Mouse (Mus musculus): ENCODE results near the gene Ngfr. TPM values are rescaled to one million over a fixed set of nuclear protein-coding genes. Genes with fewer than 3 reads are reported as not detected.

Gene Ngfr
- total and polyA plus RNA-seq, 3 experiments = 0.05 TPM; not detected in 2

GRCm38 (mm10) chr11:95597741-95598140 lies 10.2 kb upstream of the Ngfr start:
- Histone ChIP-seq H3K36me3 (replicated peaks) (no peaks in the 10 kb centered on the region), H3K4me3 (ENCODE audit: low read depth, low read length) (no peak overlapping the region), H3K9me3 (replicated peaks) (no peaks in the 10 kb centered on the region), H3K4me1 (ENCODE audit: insufficient read depth, low read depth, low read length) (no peaks in the 10 kb centered on the region), H3K27me3 (ENCODE audit: insufficient read depth, low read length) (peaks cover 33% of the 10 kb centered on the region)
- TF ChIP-seq CTCF (IDR thresholded peaks at IDR 0.05; ENCODE audit: low read depth, low read length) = no peak
- no peak for TF ChIP-seq GATA1 (IDR thresholded peaks at IDR 0.05; ENCODE audit: borderline replicate concordance, low read length)
- TF ChIP-seq TAL1 (conservative IDR thresholded peaks at IDR 0.05; ENCODE audit: low read depth, low read length) = no peak
- no peak for TF ChIP-seq POLR2AphosphoS5 (IDR thresholded peaks at IDR 0.05; ENCODE audit: insufficient replicate concordance, low read depth, low read length)
- TF ChIP-seq GATA2 (IDR thresholded peaks at IDR 0.05; ENCODE audit: borderline replicate concordance, low read depth, low read length) = no peak
- ATAC-seq (ENCODE audit: extremely low read depth, insufficient number of reproducible peaks, low FRiP score, poor library complexity, severe bottlenecking) = no peak
- DNase-seq (ENCODE audit: low spot score) = no peak

- peaks cover 33% of the 10 kb centered on the region for H3K27me3 ChIP-seq (ENCODE audit: insufficient read depth, low read length)
- no peak for ATAC-seq (ENCODE audit: extremely low read depth, insufficient number of reproducible peaks, low FRiP score, poor library complexity, severe bottlenecking)
These were observed 9.2 kb upstream of the Ngfr start for GRCm38 (mm10) chr11:95596704-95597103.

GRCm38 (mm10) chr11:95596150-95596515 lies 8.6 kb upstream of the Ngfr start:
- no peaks in the 10 kb centered on the region for H3K4me1 ChIP-seq (ENCODE audit: insufficient read depth, low read depth, low read length)
- no peak overlapping the region for H3K4me3 ChIP-seq (ENCODE audit: low read depth, low read length)
- H3K27me3 ChIP-seq (ENCODE audit: insufficient read depth, low read length) = peaks cover 33% of the 10 kb centered on the region
- no peaks in the 10 kb centered on the region for H3K36me3 ChIP-seq (replicated peaks)
- no peaks in the 10 kb centered on the region for H3K9me3 ChIP-seq (replicated peaks)
- DNase-seq (ENCODE audit: low spot score) = no peak
- TF ChIP-seq POLR2AphosphoS5 (IDR thresholded peaks at IDR 0.05; ENCODE audit: insufficient replicate concordance, low read depth, low read length) = no peak
- TF ChIP-seq GATA1 (IDR thresholded peaks at IDR 0.05; ENCODE audit: borderline replicate concordance, low read length) = no peak
- TF ChIP-seq CTCF (IDR thresholded peaks at IDR 0.05; ENCODE audit: low read depth, low read length) = no peak
- no peak for TF ChIP-seq GATA2 (IDR thresholded peaks at IDR 0.05; ENCODE audit: borderline replicate concordance, low read depth, low read length)
- no peak for TF ChIP-seq TAL1 (conservative IDR thresholded peaks at IDR 0.05; ENCODE audit: low read depth, low read length)
- ATAC-seq (ENCODE audit: extremely low read depth, insufficient number of reproducible peaks, low FRiP score, poor library complexity, severe bottlenecking) = no peak

More at GRCm38 (mm10) chr11:95596704-95597103, 9.2 kb upstream of the Ngfr start:
- no peak overlapping the region for H3K4me3 ChIP-seq (ENCODE audit: low read depth, low read length)
- DNase-seq (ENCODE audit: low spot score) = no peak
- no peaks in the 10 kb centered on the region for H3K4me1 ChIP-seq (ENCODE audit: insufficient read depth, low read depth, low read length)
- H3K36me3 ChIP-seq (replicated peaks) = no peaks in the 10 kb centered on the region
- no peaks in the 10 kb centered on the region for H3K9me3 ChIP-seq (replicated peaks)
- no peak for TF ChIP-seq GATA2 (IDR thresholded peaks at IDR 0.05; ENCODE audit: borderline replicate concordance, low read depth, low read length)
- TF ChIP-seq POLR2AphosphoS5 (IDR thresholded peaks at IDR 0.05; ENCODE audit: insufficient replicate concordance, low read depth, low read length) = no peak
- TF ChIP-seq TAL1 (conservative IDR thresholded peaks at IDR 0.05; ENCODE audit: low read depth, low read length) = no peak
- no peak for TF ChIP-seq CTCF (IDR thresholded peaks at IDR 0.05; ENCODE audit: low read depth, low read length)
- no peak for TF ChIP-seq GATA1 (IDR thresholded peaks at IDR 0.05; ENCODE audit: borderline replicate concordance, low read length)

DNA sequence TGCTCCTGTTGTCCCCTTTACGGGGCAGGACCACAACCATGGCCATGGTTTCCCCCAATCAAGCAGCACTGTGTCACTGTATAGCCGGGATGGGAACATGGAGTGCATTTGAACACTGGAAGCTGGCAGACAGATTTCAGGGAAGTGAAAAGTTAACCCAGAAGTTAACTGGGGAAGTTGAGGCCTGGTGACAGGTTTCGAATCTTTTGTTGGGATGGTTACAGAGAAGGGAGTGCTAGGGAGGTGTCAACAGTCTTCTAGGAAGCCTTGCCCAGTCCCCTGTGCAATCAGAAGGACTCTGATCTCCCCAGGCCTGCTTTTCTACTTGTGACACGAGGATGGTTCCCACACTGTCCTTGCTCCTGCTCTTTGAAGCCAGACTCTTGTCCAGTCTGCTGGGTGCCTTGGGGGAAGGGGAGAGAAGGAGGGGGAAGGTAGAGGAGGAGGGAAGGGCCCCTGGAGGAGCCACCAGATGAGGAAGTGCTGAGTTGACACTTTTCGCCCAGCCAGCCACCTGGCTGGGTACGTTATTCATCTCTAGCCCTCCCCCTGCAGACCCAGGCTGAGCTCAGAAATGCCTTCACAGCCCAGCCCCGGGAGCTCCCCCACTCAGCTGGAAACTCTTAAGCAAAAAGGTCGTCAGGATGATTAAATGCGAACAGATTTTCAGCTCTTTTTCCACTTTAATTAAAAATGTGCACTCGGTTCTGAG lies 8.1 kb upstream of the Ngfr start:
- DNase-seq (ENCODE audit: low spot score) (no peak), ATAC-seq (ENCODE audit: extremely low read depth, insufficient number of reproducible peaks, low FRiP score, poor library complexity, severe bottlenecking) (no peak)
- Histone ChIP-seq H3K4me1 (ENCODE audit: insufficient read depth, low read depth, low read length) (no peaks in the 10 kb centered on the region), H3K36me3 (replicated peaks) (no peaks in the 10 kb centered on the region), H3K9me3 (replicated peaks) (no peaks in the 10 kb centered on the region), H3K4me3 (ENCODE audit: low read depth, low read length) (no peak overlapping the region), H3K27me3 (ENCODE audit: insufficient read depth, low read length) (peaks cover 31% of the 10 kb centered on the region)
- TF ChIP-seq GATA2 (IDR thresholded peaks at IDR 0.05; ENCODE audit: borderline replicate concordance, low read depth, low read length) = no peak
- TF ChIP-seq POLR2AphosphoS5 (IDR thresholded peaks at IDR 0.05; ENCODE audit: insufficient replicate concordance, low read depth, low read length) = no peak
- no peak for TF ChIP-seq CTCF (IDR thresholded peaks at IDR 0.05; ENCODE audit: low read depth, low read length)
- TF ChIP-seq TAL1 (conservative IDR thresholded peaks at IDR 0.05; ENCODE audit: low read depth, low read length) = no peak
- no peak for TF ChIP-seq GATA1 (IDR thresholded peaks at IDR 0.05; ENCODE audit: borderline replicate concordance, low read length)

- Histone ChIP-seq H3K4me1 (ENCODE audit: insufficient read depth, low read depth, low read length) (no peaks in the 10 kb centered on the region), H3K27me3 (ENCODE audit: insufficient read depth, low read length) (peaks cover 23% of the 10 kb centered on the region), H3K9me3 (replicated peaks) (no peaks in the 10 kb centered on the region), H3K4me3 (ENCODE audit: low read depth, low read length) (no peak overlapping the region), H3K36me3 (replicated peaks) (no peaks in the 10 kb centered on the region)
- no peak for ATAC-seq (ENCODE audit: extremely low read depth, insufficient number of reproducible peaks, low FRiP score, poor library complexity, severe bottlenecking)
- TF ChIP-seq CTCF (IDR thresholded peaks at IDR 0.05; ENCODE audit: low read depth, low read length) = no peak
- no peak for TF ChIP-seq GATA2 (IDR thresholded peaks at IDR 0.05; ENCODE audit: borderline replicate concordance, low read depth, low read length)
- TF ChIP-seq GATA1 (IDR thresholded peaks at IDR 0.05; ENCODE audit: borderline replicate concordance, low read length) = no peak
- TF ChIP-seq POLR2AphosphoS5 (IDR thresholded peaks at IDR 0.05; ENCODE audit: insufficient replicate concordance, low read depth, low read length) = no peak
- TF ChIP-seq TAL1 (conservative IDR thresholded peaks at IDR 0.05; ENCODE audit: low read depth, low read length) = no peak
- DNase-seq (ENCODE audit: low spot score) = no peak
These were observed 7.2 kb upstream of the Ngfr start for GRCm38 (mm10) chr11:95594686-95595212.

GRCm38 (mm10) chr11:95593501-95593900 lies 6.0 kb upstream of the Ngfr start:
- peaks cover 18% of the 10 kb centered on the region for H3K27me3 ChIP-seq (ENCODE audit: insufficient read depth, low read length)
- ATAC-seq (ENCODE audit: extremely low read depth, insufficient number of reproducible peaks, low FRiP score, poor library complexity, severe bottlenecking) = no peak

More at GRCm38 (mm10) chr11:95593501-95593900, 6.0 kb upstream of the Ngfr start:
- DNase-seq (ENCODE audit: low spot score) = no peak
- no peaks in the 10 kb centered on the region for H3K36me3 ChIP-seq (replicated peaks)
- no peak overlapping the region for H3K4me3 ChIP-seq (ENCODE audit: low read depth, low read length)
- no peaks in the 10 kb centered on the region for H3K9me3 ChIP-seq (replicated peaks)
- no peak for TF ChIP-seq CTCF (IDR thresholded peaks at IDR 0.05; ENCODE audit: low read depth, low read length)
- TF ChIP-seq POLR2AphosphoS5 (IDR thresholded peaks at IDR 0.05; ENCODE audit: insufficient replicate concordance, low read depth, low read length) = no peak
- TF ChIP-seq GATA2 (IDR thresholded peaks at IDR 0.05; ENCODE audit: borderline replicate concordance, low read depth, low read length) = no peak
- TF ChIP-seq GATA1 (IDR thresholded peaks at IDR 0.05; ENCODE audit: borderline replicate concordance, low read length) = no peak
- TF ChIP-seq TAL1 (conservative IDR thresholded peaks at IDR 0.05; ENCODE audit: low read depth, low read length) = no peak
- no peaks in the 10 kb centered on the region for H3K4me1 ChIP-seq (ENCODE audit: insufficient read depth, low read depth, low read length)
